Mouse (Mus musculus) megakaryocyte, embryonic 14.5 days (primary cell): ENCODE results near the gene Asah2.

Experiments
- FLI1 ChIP-seq: IDR thresholded peaks from 2 replicates; pipeline ENCODE4 v1.6.1; 2012; ENCODE audit warnings: low read length, inconsistent platforms, mixed read lengths
- GATA1 ChIP-seq: IDR thresholded peaks from 3 replicates; pipeline ENCODE4 v1.6.1; 2012; ENCODE audit warnings: mixed read lengths, low read length, inconsistent platforms, borderline replicate concordance

- TF ChIP-seq GATA1 (no peak), FLI1 (no peak)
Observed at GRCm38 (mm10) chr19:32136888-32137625, 29.0 kb upstream of the Asah2 start.
